Mouse (Mus musculus) 3T3-L1 (cell line): ENCODE measurements at regions not wholly inside any gene's neighbourhood (a gene's known extent, or its start where the extent isn't known, plus 50 kb on each side); places are given as distances from the start of the nearest gene placed in this dataset.

Experiments
- DNase-seq: peaks from one replicate; pipeline ENCODE4 v3.0.0-alpha.2; 2015; ENCODE audit warnings: low read depth, low spot score

GRCm38 (mm10) chr9:116366713-116367112 lies 191.6 kb upstream of the Tgfbr2 start:
- DNase-seq, result no peak

- DNase-seq, result no peak
These were observed 191.0 kb upstream of the Tgfbr2 start for GRCm38 (mm10) chr9:116366193-116366592.

- no peak for DNase-seq
These were observed 190.5 kb upstream of the Tgfbr2 start for GRCm38 (mm10) chr9:116365701-116366100.

- DNase-seq, result no peak
These were observed 190.0 kb upstream of the Tgfbr2 start for GRCm38 (mm10) chr9:116365016-116365685.

- DNase-seq, result no peak
These were observed 185.9 kb upstream of the Tgfbr2 start for GRCm38 (mm10) chr9:116361092-116361491.

- no peak for DNase-seq
These were observed 179.0 kb upstream of the Tgfbr2 start for GRCm38 (mm10) chr9:116354056-116354732.

GRCm38 (mm10) chr9:116352801-116353494 lies 177.8 kb upstream of the Tgfbr2 start:
- DNase-seq, result peak; percentile 27

- DNase-seq, result no peak
These were observed 175.8 kb upstream of the Tgfbr2 start for GRCm38 (mm10) chr9:116350804-116351547.

GRCm38 (mm10) chr9:116347021-116347420 lies 171.9 kb upstream of the Tgfbr2 start:
- peak; percentile 68 for DNase-seq

GRCm38 (mm10) chr9:116346495-116346894 lies 171.3 kb upstream of the Tgfbr2 start:
- DNase-seq, result no peak

GRCm38 (mm10) chr9:116343086-116343481 lies 167.9 kb upstream of the Tgfbr2 start:
- DNase-seq, result peak; percentile 87

GRCm38 (mm10) chr9:116342446-116343085 lies 167.4 kb upstream of the Tgfbr2 start:
- DNase-seq, result peak; percentile 77

- DNase-seq, result peak; percentile 23
These were observed 166.8 kb upstream of the Tgfbr2 start for GRCm38 (mm10) chr9:116342009-116342408.

- peak; percentile 58 for DNase-seq
These were observed 165.8 kb upstream of the Tgfbr2 start for GRCm38 (mm10) chr9:116340952-116341351.

- DNase-seq, result no peak
These were observed 163.6 kb upstream of the Tgfbr2 start for GRCm38 (mm10) chr9:116338729-116339100.

- no peak for DNase-seq
These were observed 163.1 kb upstream of the Tgfbr2 start for GRCm38 (mm10) chr9:116338093-116338728.

GRCm38 (mm10) chr9:116337446-116338010 lies 162.4 kb upstream of the Tgfbr2 start:
- DNase-seq, result no peak

- DNase-seq, result peak; percentile 43
These were observed 160.7 kb upstream of the Tgfbr2 start for GRCm38 (mm10) chr9:116335561-116336478.

GRCm38 (mm10) chr9:116333956-116334463 lies 158.8 kb upstream of the Tgfbr2 start:
- no peak for DNase-seq
